Mouse (Mus musculus): ENCODE data around the gene Rpa1. TPM values are rescaled to one million over a fixed set of nuclear protein-coding genes. Genes with fewer than 3 reads are reported as not detected.

The Rpa1 gene
- polyA plus RNA-seq, 1 experiment, result 53.3 TPM

GRCm38 (mm10) chr11:75270276-75270984 is 77.7 kb downstream of the Rpa1 start:
- peak; percentile 9 for DNase-seq (ENCODE audit: low read depth)
- TF ChIP-seq POLR2A (IDR thresholded peaks at IDR 0.05; ENCODE audit: borderline replicate concordance, extremely low read depth, insufficient read depth, insufficient read length, poor library complexity, severe bottlenecking) (no peak), CTCF (IDR thresholded peaks at IDR 0.05; ENCODE audit: borderline replicate concordance, extremely low read depth, insufficient read depth, insufficient read length) (no peak)

GRCm38 (mm10) chr11:75269213-75269612 is 78.9 kb downstream of the Rpa1 start:
- TF ChIP-seq POLR2A (IDR thresholded peaks at IDR 0.05; ENCODE audit: borderline replicate concordance, extremely low read depth, insufficient read depth, insufficient read length, poor library complexity, severe bottlenecking) (no peak), CTCF (IDR thresholded peaks at IDR 0.05; ENCODE audit: borderline replicate concordance, extremely low read depth, insufficient read depth, insufficient read length) (no peak)

GRCm38 (mm10) chr11:75268492-75268891 is 79.6 kb downstream of the Rpa1 start:
- TF ChIP-seq POLR2A (IDR thresholded peaks at IDR 0.05; ENCODE audit: borderline replicate concordance, extremely low read depth, insufficient read depth, insufficient read length, poor library complexity, severe bottlenecking) (no peak), CTCF (IDR thresholded peaks at IDR 0.05; ENCODE audit: borderline replicate concordance, extremely low read depth, insufficient read depth, insufficient read length) (no peak)
- DNase-seq (ENCODE audit: low read depth), result peak; percentile 1

More at GRCm38 (mm10) chr11:75269213-75269612, 78.9 kb downstream of the Rpa1 start:
- DNase-seq (ENCODE audit: low read depth), result no peak

GRCm38 (mm10) chr11:75267826-75268281 is 80.3 kb downstream of the Rpa1 start:
- DNase-seq (ENCODE audit: low read depth), result peak; percentile 50
- no peak for TF ChIP-seq POLR2A (IDR thresholded peaks at IDR 0.05; ENCODE audit: borderline replicate concordance, extremely low read depth, insufficient read depth, insufficient read length, poor library complexity, severe bottlenecking)

- TF ChIP-seq POLR2A (IDR thresholded peaks at IDR 0.05; ENCODE audit: borderline replicate concordance, extremely low read depth, insufficient read depth, insufficient read length, poor library complexity, severe bottlenecking) (no peak), CTCF (IDR thresholded peaks at IDR 0.05; ENCODE audit: borderline replicate concordance, extremely low read depth, insufficient read depth, insufficient read length) (no peak)
- DNase-seq (ENCODE audit: low read depth), result no peak
Observed at GRCm38 (mm10) chr11:75265545-75265944, 82.6 kb downstream of the Rpa1 start.

GRCm38 (mm10) chr11:75264550-75264949 is 83.6 kb downstream of the Rpa1 start:
- no peak for DNase-seq (ENCODE audit: low read depth)

GRCm38 (mm10) chr11:75263964-75264312 is 84.2 kb downstream of the Rpa1 start:
- no peak for TF ChIP-seq POLR2A (IDR thresholded peaks at IDR 0.05; ENCODE audit: borderline replicate concordance, extremely low read depth, insufficient read depth, insufficient read length, poor library complexity, severe bottlenecking)
- TF ChIP-seq CTCF (IDR thresholded peaks at IDR 0.05; ENCODE audit: borderline replicate concordance, extremely low read depth, insufficient read depth, insufficient read length), result no peak
- DNase-seq (ENCODE audit: low read depth), result peak; percentile 74

More at GRCm38 (mm10) chr11:75264550-75264949, 83.6 kb downstream of the Rpa1 start:
- TF ChIP-seq CTCF (IDR thresholded peaks at IDR 0.05; ENCODE audit: borderline replicate concordance, extremely low read depth, insufficient read depth, insufficient read length) (peak; percentile 18; the same call in 1 of the 2 replicates), POLR2A (IDR thresholded peaks at IDR 0.05; ENCODE audit: borderline replicate concordance, extremely low read depth, insufficient read depth, insufficient read length, poor library complexity, severe bottlenecking) (no peak)

GRCm38 (mm10) chr11:75263274-75263963 is 84.7 kb downstream of the Rpa1 start:
- no peak for DNase-seq (ENCODE audit: low read depth)
- TF ChIP-seq CTCF (IDR thresholded peaks at IDR 0.05; ENCODE audit: borderline replicate concordance, extremely low read depth, insufficient read depth, insufficient read length) (no peak), POLR2A (IDR thresholded peaks at IDR 0.05; ENCODE audit: borderline replicate concordance, extremely low read depth, insufficient read depth, insufficient read length, poor library complexity, severe bottlenecking) (no peak)

- DNase-seq (ENCODE audit: low read depth), result no peak
- TF ChIP-seq POLR2A (IDR thresholded peaks at IDR 0.05; ENCODE audit: borderline replicate concordance, extremely low read depth, insufficient read depth, insufficient read length, poor library complexity, severe bottlenecking) (no peak), CTCF (IDR thresholded peaks at IDR 0.05; ENCODE audit: borderline replicate concordance, extremely low read depth, insufficient read depth, insufficient read length) (no peak)
Observed at GRCm38 (mm10) chr11:75262791-75263190, 85.3 kb downstream of the Rpa1 start.

- no peak for DNase-seq (ENCODE audit: low read depth)
- TF ChIP-seq CTCF (IDR thresholded peaks at IDR 0.05; ENCODE audit: borderline replicate concordance, extremely low read depth, insufficient read depth, insufficient read length) (no peak), POLR2A (IDR thresholded peaks at IDR 0.05; ENCODE audit: borderline replicate concordance, extremely low read depth, insufficient read depth, insufficient read length, poor library complexity, severe bottlenecking) (no peak)
Observed at GRCm38 (mm10) chr11:75262181-75262580, 85.9 kb downstream of the Rpa1 start.

GRCm38 (mm10) chr11:75261730-75262129 is 86.4 kb downstream of the Rpa1 start:
- TF ChIP-seq CTCF (IDR thresholded peaks at IDR 0.05; ENCODE audit: borderline replicate concordance, extremely low read depth, insufficient read depth, insufficient read length), result no peak
- TF ChIP-seq POLR2A (IDR thresholded peaks at IDR 0.05; ENCODE audit: borderline replicate concordance, extremely low read depth, insufficient read depth, insufficient read length, poor library complexity, severe bottlenecking), result no peak
- peak; percentile 67 for DNase-seq (ENCODE audit: low read depth)

Measured in brain, embryonic 14.5 days (tissue).